Mouse (Mus musculus) cerebellum, adult 2 months (tissue): ENCODE measurements around the gene Nlgn1. TPM values are rescaled to one million over a fixed set of nuclear protein-coding genes. Genes with fewer than 3 reads are reported as not detected.

Source experiments
- DNase-seq, 2 experiments: peaks; one replicate each; pipeline ENCODE4 v3.0.0; 2021
- H3K27ac ChIP-seq: fragments of 200-500 bp; 2 replicates; pipeline ENCODE4 v1.5.1; 2012; ENCODE audit warnings: low read length, control low read depth, inconsistent platforms; ENCODE audit not compliant: insufficient read depth
- H3K27me3 ChIP-seq: fragments of 200-500 bp; 2 replicates; pipeline ENCODE4 v1.6.1; 2012; ENCODE audit warnings: inconsistent platforms, mild to moderate bottlenecking, low read length, moderate library complexity; ENCODE audit not compliant: control insufficient read depth, insufficient read depth
- H3K4me1 ChIP-seq: fragments of 200-500 bp; 2 replicates; pipeline ENCODE4 v1.6.1; 2011; ENCODE audit warnings: low read length; ENCODE audit not compliant: control insufficient read depth, insufficient read depth
- H3K4me3 ChIP-seq: fragments of 200-500 bp; replicated peaks from 2 replicates; pipeline ENCODE3; 2011; ENCODE audit warnings: mild to moderate bottlenecking, low read depth, low read length, control low read depth; ENCODE audit not compliant: insufficient read depth
- CTCF ChIP-seq: fragments of 200-500 bp; IDR thresholded peaks from 2 replicates; pipeline ENCODE4 v1.5.1; 2011; ENCODE audit warnings: low read depth, mild to moderate bottlenecking, control low read depth, low read length, moderate library complexity, borderline replicate concordance; ENCODE audit not compliant: insufficient read depth
- POLR2A ChIP-seq: fragments of 200-500 bp; IDR thresholded peaks from 2 replicates; pipeline ENCODE4 v1.6.1; 2011; ENCODE audit warnings: low read length, control low read depth, borderline replicate concordance; ENCODE audit not compliant: insufficient read depth
- WGBS: fragments of 180-500 bp; shearing (Covaris S2); methylation state at CpG from one replicate; pipeline ENCODE4 v1.1.7; 2018; 5-methylcytosine and 5-hydroxymethylcytosine counted together
- polyA plus RNA-seq: library from polyadenylated mRNA; depleted of rRNA; stranded (reverse); fragments of >200 nt; gene quantifications from 2 replicates; pipeline ENCODE4 v1.2.3, GENCODE M21; 2012

The Nlgn1 gene
- polyA plus RNA-seq, 1 experiment, result 15.5 TPM

DNA sequence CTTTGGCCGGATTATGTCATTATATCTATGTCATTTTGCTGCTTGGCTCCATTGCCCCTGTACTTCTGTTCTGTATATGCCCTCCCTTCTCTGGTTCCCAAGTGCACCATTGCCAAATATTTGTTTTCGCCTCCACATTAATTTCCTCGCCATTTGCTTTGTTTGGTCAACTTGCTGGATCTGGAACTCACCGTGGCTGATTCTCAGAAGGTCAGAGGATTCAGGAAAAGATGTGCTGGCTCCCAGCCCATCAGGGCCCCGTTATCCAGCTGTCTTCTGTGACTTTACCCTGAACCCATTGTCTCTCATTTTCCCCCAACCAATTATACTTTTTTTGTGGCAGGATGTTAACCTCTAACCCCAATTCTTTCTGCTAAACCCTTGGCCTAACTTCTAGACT, 158.0 kb downstream of the Nlgn1 start:
- 27% methylated on average over 5 of the region's 5 CpGs for WGBS

DNA sequence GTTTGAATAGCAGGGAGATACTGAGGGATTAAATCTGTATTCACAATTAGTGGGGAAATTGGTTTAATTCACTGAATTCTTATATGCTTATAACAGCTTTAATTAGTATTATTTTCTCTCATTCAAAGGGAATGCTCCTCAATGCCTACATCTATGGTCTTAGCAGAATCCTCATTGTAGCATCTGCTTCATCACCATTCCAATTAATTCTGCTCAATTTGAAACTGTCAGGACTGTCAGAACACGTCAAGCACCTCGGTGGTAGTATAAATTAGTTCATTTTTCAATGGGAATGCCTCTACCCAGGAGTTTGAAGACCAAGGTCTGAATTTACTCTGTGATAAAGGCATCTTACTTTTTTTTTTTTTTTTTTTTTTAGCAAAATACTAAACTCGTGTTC, 158.6 kb downstream of the Nlgn1 start:
- TF ChIP-seq CTCF, result no peak
- no peak for TF ChIP-seq POLR2A
- Histone ChIP-seq H3K4me1 (no peaks in the 10 kb centered on the region), H3K4me3 (no peak overlapping the region), H3K27me3 (no peaks in the 10 kb centered on the region), H3K27ac (no peak overlapping the region)
- no peak for DNase-seq
- 30% methylated on average over 3 of the region's 3 CpGs for WGBS

More for the DNA sequence above, 158.0 kb downstream of the Nlgn1 start:
- H3K27ac ChIP-seq, result no peak overlapping the region
- H3K4me1 ChIP-seq, result no peaks in the 10 kb centered on the region
- TF ChIP-seq CTCF, result no peak
- no peak for TF ChIP-seq POLR2A
- no peak for DNase-seq
- no peaks in the 10 kb centered on the region for H3K27me3 ChIP-seq
- H3K4me3 ChIP-seq, result no peak overlapping the region

DNA sequence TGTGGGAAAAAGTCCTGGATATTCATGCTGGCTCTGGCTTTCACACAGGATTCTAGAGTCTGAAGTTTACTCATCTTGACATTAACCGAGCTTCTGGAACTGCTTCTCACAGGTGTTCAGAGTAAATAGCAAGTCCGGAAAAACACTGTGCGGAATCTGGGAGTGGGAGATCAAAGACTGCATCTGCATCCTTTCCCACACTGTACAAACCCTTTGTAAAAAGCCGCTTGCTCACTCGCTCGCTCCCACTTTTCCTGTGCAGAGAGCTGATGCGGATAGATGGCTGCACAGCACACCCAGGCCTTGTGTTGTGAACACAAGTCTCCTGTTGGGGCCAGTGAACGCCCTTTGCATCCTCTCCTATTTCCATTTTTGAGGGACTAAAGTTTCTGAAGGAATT, 165.5 kb downstream of the Nlgn1 start:
- Histone ChIP-seq H3K27ac (no peak overlapping the region), H3K4me3 (no peak overlapping the region), H3K4me1 (no peaks in the 10 kb centered on the region), H3K27me3 (no peaks in the 10 kb centered on the region)
- WGBS, result 83% methylated on average over 8 of the region's 8 CpGs
- TF ChIP-seq CTCF, result no peak
- TF ChIP-seq POLR2A, result no peak
- no peak for DNase-seq

DNA sequence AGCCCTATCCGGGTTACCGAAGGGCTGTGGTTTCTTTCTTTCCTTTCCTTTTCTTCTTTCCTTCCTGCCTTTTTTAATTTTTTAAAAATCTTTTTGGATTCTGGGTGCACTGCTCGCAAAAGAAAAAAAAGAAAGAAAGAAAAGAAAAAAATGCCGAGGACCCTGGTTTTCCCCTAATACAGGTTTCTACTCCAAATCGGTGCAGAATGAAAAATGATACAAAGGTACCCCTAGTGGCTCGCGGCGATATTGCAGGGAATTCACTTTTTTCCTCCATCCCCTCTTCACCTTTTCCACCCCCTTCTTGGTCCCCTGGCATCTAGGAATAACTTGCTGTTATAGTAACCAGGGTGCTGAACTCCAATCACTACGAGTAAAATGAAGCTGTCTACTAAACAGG, 178.5 kb downstream of the Nlgn1 start:
- Histone ChIP-seq H3K4me1 (peaks cover 2% of the 10 kb centered on the region; the same call in 1 of the 2 replicates), H3K27me3 (no peaks in the 10 kb centered on the region), H3K4me3 (peak overlapping the region; percentile 98), H3K27ac (peak overlapping the region; percentile 15; the same call in 1 of the 2 replicates)
- TF ChIP-seq CTCF (peak; percentile 63; the same call in 1 of the 2 replicates), POLR2A (no peak)
- under 1% methylated on average over 9 of the region's 9 CpGs for WGBS
- peak; percentile 75 to 85 for DNase-seq

DNA sequence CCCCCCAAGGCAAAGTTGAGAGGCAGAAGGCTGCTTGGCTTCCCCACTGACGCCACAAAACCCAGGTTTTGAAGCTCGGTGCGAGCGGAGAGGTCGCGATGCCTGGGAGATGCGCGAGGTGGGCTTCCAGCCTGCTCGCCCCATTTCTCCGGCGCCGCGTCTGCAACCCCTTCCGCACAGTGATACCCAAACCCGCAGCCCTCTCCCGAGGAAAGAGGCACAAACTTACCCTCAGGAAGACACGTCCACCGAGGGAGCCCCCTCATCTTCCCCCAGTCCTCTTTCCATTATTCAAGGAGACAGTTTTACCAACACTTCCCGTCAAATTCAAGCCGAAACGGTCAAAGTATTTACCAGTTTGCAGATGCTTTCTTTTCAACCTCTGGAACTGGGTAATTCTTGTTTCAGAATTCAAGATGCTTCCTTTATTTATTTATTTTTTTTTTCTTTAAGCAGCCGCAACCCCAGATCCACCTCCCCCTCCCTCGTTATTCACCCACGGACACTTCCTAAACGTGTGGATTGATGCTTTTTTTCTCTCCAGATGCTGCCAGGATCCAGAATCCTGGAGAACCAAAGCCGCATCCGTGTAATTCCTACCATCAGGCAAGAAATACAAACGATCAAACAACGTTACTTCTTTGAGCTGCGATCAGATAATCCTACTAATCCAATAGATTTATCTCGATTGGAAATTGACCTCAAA, 179.1 kb downstream of the Nlgn1 start:
- Histone ChIP-seq H3K4me1 (peaks cover 2% of the 10 kb centered on the region; the same call in 1 of the 2 replicates), H3K4me3 (peak overlapping the region; percentile 98), H3K27me3 (no peaks in the 10 kb centered on the region), H3K27ac (peak overlapping the region; percentile 81)
- peak in 1 of 2 experiments; percentile 46 for DNase-seq
- no peak for TF ChIP-seq CTCF
- no peak for TF ChIP-seq POLR2A
- WGBS, result under 1% methylated on average over 31 of the region's 31 CpGs

DNA sequence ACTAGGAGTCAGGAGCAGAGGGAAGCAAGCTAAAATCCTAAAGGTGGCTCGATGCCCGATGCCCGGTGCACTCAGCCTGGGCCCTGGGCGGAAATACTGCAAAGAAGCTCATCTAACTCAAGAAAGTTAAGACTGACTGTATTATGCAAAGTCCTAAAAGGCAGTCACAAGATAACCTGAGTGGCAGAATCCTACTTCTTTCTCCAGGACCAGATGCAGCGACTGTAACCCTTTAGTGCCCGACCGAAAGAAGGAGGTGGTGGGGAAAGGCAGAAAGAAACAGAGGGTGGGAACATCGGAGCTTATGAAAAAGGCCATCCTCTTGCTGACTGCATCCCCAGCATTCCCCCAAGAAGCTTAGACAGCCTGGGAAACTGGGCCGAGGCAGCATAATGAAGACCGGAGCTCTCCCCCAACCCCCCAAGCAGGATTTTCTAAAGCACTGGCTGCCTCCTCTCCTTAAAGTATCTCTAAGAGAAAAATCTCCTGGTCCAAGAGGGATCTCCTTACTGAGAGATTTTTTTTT, 179.7 kb downstream of the Nlgn1 start:
- Histone ChIP-seq H3K4me1 (peaks cover 2% of the 10 kb centered on the region; the same call in 1 of the 2 replicates), H3K4me3 (peak overlapping the region; percentile 98), H3K27me3 (no peaks in the 10 kb centered on the region), H3K27ac (peak overlapping the region; percentile 81)
- peak; percentile 64 to 72 for DNase-seq
- TF ChIP-seq POLR2A, result no peak
- TF ChIP-seq CTCF, result no peak
- 1% methylated on average over 10 of the region's 10 CpGs for WGBS

DNA sequence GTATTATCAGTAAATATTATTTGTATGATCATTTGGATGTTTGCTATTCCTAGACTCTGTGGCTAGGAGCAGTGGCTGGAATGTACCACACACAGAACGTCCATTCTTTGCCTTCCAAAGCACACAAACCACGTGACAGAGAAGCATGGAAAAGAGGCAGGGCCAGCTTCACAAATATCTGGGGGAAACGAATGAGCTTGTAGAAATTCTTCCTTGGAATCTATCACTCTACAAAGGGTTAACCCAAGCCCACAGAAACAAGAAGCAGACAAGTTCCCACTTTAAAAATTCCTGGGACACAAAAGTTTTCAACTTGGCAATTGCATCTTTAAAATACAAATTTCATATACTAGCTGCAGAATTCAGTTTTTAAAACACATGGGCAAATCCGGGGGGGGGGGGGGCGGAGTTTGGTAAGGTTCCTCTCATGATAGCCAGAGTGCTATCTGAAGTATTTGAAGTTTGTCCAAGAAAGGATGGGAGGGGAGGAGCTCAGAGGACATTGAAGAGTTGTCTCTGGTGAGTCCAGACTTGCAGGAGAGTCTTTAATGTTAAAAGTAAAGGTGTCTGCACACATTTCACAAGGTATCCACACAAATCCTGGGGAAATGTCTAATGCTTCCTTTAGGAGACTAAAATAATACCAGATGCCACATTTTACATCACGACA, 180.8 kb downstream of the Nlgn1 start:
- Histone ChIP-seq H3K4me1 (peaks cover 2% of the 10 kb centered on the region; the same call in 1 of the 2 replicates), H3K4me3 (peak overlapping the region; percentile 98), H3K27me3 (no peaks in the 10 kb centered on the region), H3K27ac (no peak overlapping the region)
- no peak for DNase-seq
- TF ChIP-seq POLR2A (no peak), CTCF (no peak)
- 26% methylated on average over 6 of the region's 6 CpGs for WGBS
